ENCODE assay signal across 7 mouse cellular contexts in genomic region chr3:89278643-89279042, GRCm38 (mm10). TPM values are rescaled to one million over a fixed set of nuclear protein-coding genes. Genes with fewer than 3 reads are reported as not detected.
DNase-seq lines count a peak whose midpoint lies in the region; ATAC-seq and TF ChIP-seq lines count a peak whose summit lies in the region.

No protein-coding gene starts in this region.

- no peaks in the 10 kb centered on the region for H3K79me2 ChIP-seq in CH12.LX (replicated peaks; ENCODE audit: control insufficient read depth, extremely low read depth, insufficient read depth, poor library complexity, severe bottlenecking)

- peak overlapping the region; percentile 68; the same call in 1 of the 2 replicates for H3K4me2 ChIP-seq in CH12.LX (ENCODE audit: insufficient read depth, low read depth, poor library complexity, severe bottlenecking)
- peak overlapping the region; percentile 90 for H3K4me2 ChIP-seq in hindbrain, embryonic 13.5 days
- peak overlapping the region; percentile 81 for H3K4me2 ChIP-seq in lung, postnatal 0 days (replicated peaks; ENCODE audit: low read depth, low read length)

- no peak for TF ChIP-seq CTCF in CH12.LX (conservative IDR thresholded peaks at IDR 0.05 in 1 of 2, IDR thresholded peaks at IDR 0.05 in 1 of 2; ENCODE audit: low read depth in 2 of 2, low read length in 2 of 2)
- no peak for TF ChIP-seq CTCF in lung, postnatal 0 days (IDR thresholded peaks at IDR 0.05)

- dilution Hi-C loops in CH12.LX (cut with MboI; ENCODE audit: extremely low pct_ligation_motif_present, extremely low pct_unique_long_range_greater_than_20kb, low sequenced_read_pairs) = no loop called here

- WGBS in hindbrain, embryonic 13.5 days = 25% methylated on average over 8 of the region's 8 CpGs
- WGBS in lung, postnatal 0 days = 15% methylated on average over 8 of the region's 8 CpGs

- H3K36me3 ChIP-seq in CH12.LX (replicated peaks in 1 of 2; ENCODE audit: control insufficient read depth in 1 of 2, insufficient read depth in 1 of 2, low read length in 1 of 2) (no peaks in the 10 kb centered on the region), ES-E14 (ENCODE audit: control insufficient read depth, insufficient read depth, low read length, poor library complexity, severe bottlenecking) (peaks cover 2% of the 10 kb centered on the region; the same call in 1 of the 2 replicates)
- H3K36me3 ChIP-seq in hindbrain, embryonic 13.5 days = no peaks in the 10 kb centered on the region
- H3K36me3 ChIP-seq in lung, postnatal 0 days (ENCODE audit: insufficient read depth, low read length) = 0 out of 2 replicates have a peak, but pooled peaks cover 12% of the 10 kb centered on the region

- TF ChIP-seq EP300 in CH12.LX (IDR thresholded peaks at IDR 0.05; ENCODE audit: low read length) = no peak
- no peak for TF ChIP-seq EP300 in lung, postnatal 0 days (IDR thresholded peaks at IDR 0.05)

- no peaks in the 10 kb centered on the region for H3K9me3 ChIP-seq in CH12.LX (replicated peaks; ENCODE audit: low read length)
- H3K9me3 ChIP-seq in ES-E14 (ENCODE audit: control insufficient read depth, insufficient read depth, low read depth, low read length) = no peaks in the 10 kb centered on the region
- H3K9me3 ChIP-seq in hindbrain, embryonic 13.5 days = no peaks in the 10 kb centered on the region
- H3K9me3 ChIP-seq in lung, postnatal 0 days (ENCODE audit: low read length) = no peaks in the 10 kb centered on the region

- no peak for ATAC-seq in hindbrain, embryonic 13.5 days (ENCODE audit: low FRiP score)
- ATAC-seq in lung, postnatal 0 days = no peak
- no peak for ATAC-seq in inflammation-experienced regulatory T-cells, adult 6 months

- in situ Hi-C loops in CH12.LX (cut with MboI; ENCODE audit: low pct_ligation_motif_present, low pct_unique_long_range_greater_than_20kb, low sequenced_read_pairs) = no loop called here
- in situ Hi-C loops in ES-E14 (cut with MboI; ENCODE audit: low sequenced_read_pairs in 2 of 2, unreplicated experiment in 2 of 2) = no loop called here

- no peak for TF ChIP-seq RAD21 in CH12.LX (IDR thresholded peaks at IDR 0.05; ENCODE audit: low read depth, low read length)

- H3K9ac ChIP-seq in CH12.LX (ENCODE audit: insufficient read depth, low read depth) = no peak overlapping the region
- H3K9ac ChIP-seq in ES-E14 (ENCODE audit: insufficient read depth, low read depth, low read length, poor library complexity, severe bottlenecking) = no peak overlapping the region
- peak overlapping the region; percentile 70 for H3K9ac ChIP-seq in hindbrain, embryonic 13.5 days
- peak overlapping the region; percentile 81 for H3K9ac ChIP-seq in lung, postnatal 0 days (replicated peaks; ENCODE audit: low read depth)

- no peak for TF ChIP-seq POLR2A in CH12.LX (IDR thresholded peaks at IDR 0.05; ENCODE audit: low read depth, low read length)

- H3K27ac ChIP-seq in CH12.LX (ENCODE audit: insufficient read depth, low read depth) = no peak overlapping the region
- H3K27ac ChIP-seq in ES-E14 (ENCODE audit: insufficient read depth, low read depth, low read length, poor library complexity, severe bottlenecking) = no peak overlapping the region
- H3K27ac ChIP-seq in hindbrain, embryonic 13.5 days = peak overlapping the region; percentile 60; the same call in 1 of the 2 replicates
- peak overlapping the region; percentile 97 for H3K27ac ChIP-seq in lung, postnatal 0 days (ENCODE audit: low read length)

- peaks cover 7% of the 10 kb centered on the region for H3K27me3 ChIP-seq in CH12.LX (replicated peaks)
- H3K27me3 ChIP-seq in hindbrain, embryonic 13.5 days = peaks cover 63% of the 10 kb centered on the region
- H3K27me3 ChIP-seq in lung, postnatal 0 days (replicated peaks; ENCODE audit: insufficient read depth, low read length) = no peaks in the 10 kb centered on the region

- H3K4me1 ChIP-seq in CH12.LX (ENCODE audit: control insufficient read depth in 1 of 2, insufficient read depth in 2 of 2) = peaks cover 13 to 26% of the 10 kb centered on the region in 2 experiments
- H3K4me1 ChIP-seq in ES-E14 (ENCODE audit: control insufficient read depth in 2 of 2, insufficient read depth in 2 of 2, low read length in 2 of 2, poor library complexity in 1 of 2) = peaks cover 0 to 17% of the 10 kb centered on the region in 2 experiments; a peak in 1 of 4 replicates
- H3K4me1 ChIP-seq in hindbrain, embryonic 13.5 days (replicated peaks) = peaks cover 43% of the 10 kb centered on the region
- peaks cover 8% of the 10 kb centered on the region; the same call in 1 of the 2 replicates for H3K4me1 ChIP-seq in lung, postnatal 0 days (ENCODE audit: insufficient read depth, low read depth, low read length)

- H3K4me3 ChIP-seq in CH12.LX (replicated peaks in 1 of 3; ENCODE audit: low read depth in 2 of 3, low read length in 2 of 3, poor library complexity in 1 of 3) (no peak overlapping the region), ES-E14 (ENCODE audit: insufficient read depth in 1 of 2, low read depth in 1 of 2, low read length in 2 of 2, poor library complexity in 1 of 2, severe bottlenecking in 1 of 2) (peak overlapping the region; percentile 59 to 74; a peak in 3 of 4 replicates)
- H3K4me3 ChIP-seq in hindbrain, embryonic 13.5 days = peak overlapping the region; percentile 48
- H3K4me3 ChIP-seq in lung, postnatal 0 days (ENCODE audit: low read depth, low read length) = peak overlapping the region; percentile 76

- DNase-seq in CH12.LX (ENCODE audit: extremely low read depth) = no peak
- DNase-seq in ES-E14 (ENCODE audit: low read depth, low spot score) = no peak
- peak; percentile 33 for DNase-seq in lung, postnatal 0 days (ENCODE audit: low spot score)
- DNase-seq in right cerebral cortex, adult 18-20 months = no peak
- DNase-seq in thymus, postnatal 0 days (ENCODE audit: low spot score) = no peak

TF ChIP-seq in CH12.LX, 34 proteins besides CTCF, POLR2A, EP300 and RAD21 (continues in another document):
- TF ChIP-seq MEF2A (IDR thresholded peaks at IDR 0.05; ENCODE audit: borderline replicate concordance, low read depth, low read length) (no peak), MXI1 (IDR thresholded peaks at IDR 0.05; ENCODE audit: low read depth, low read length) (no peak), NRF1 (IDR thresholded peaks at IDR 0.05; ENCODE audit: low read depth, low read length) (no peak)

TF ChIP-seq in ES-E14, 5 proteins besides CTCF, POLR2A, EP300 and RAD21 (continues in another document):
- TF ChIP-seq ZNF384 (IDR thresholded peaks at IDR 0.05; ENCODE audit: low read depth, low read length) (no peak), CHD2 (IDR thresholded peaks at IDR 0.05; ENCODE audit: low read depth, low read length) (no peak), HCFC1 (IDR thresholded peaks at IDR 0.05; ENCODE audit: borderline replicate concordance, insufficient read depth, low read length) (no peak)

RNA-seq across cellular contexts. Expression of gene Efna1, which starts 2.3 kb away (rescaled TPM):
- total RNA-seq in CH12.LX (2012; rRNA removed) (0.59 and 0.93 TPM in 2 replicates), CH12.LX (2014; rRNA removed) (0.62 and 0.70 TPM in 2 replicates), ES-E14 (2012; rRNA removed) (2.1 and 9.5 TPM in 2 replicates)
- 0.71 and 0.80 TPM in 2 replicates for polyA plus RNA-seq in CH12.LX (2012; ENCODE audit: insufficient read length, low read depth)
- polyA plus RNA-seq in hindbrain, embryonic 13.5 days (2015; fragmentation: Nextera tagmentation; extraction: Ambion mirVana) = 12.1 and 12.4 TPM in 2 replicates
- 174 and 188 TPM in 2 replicates for polyA plus RNA-seq in lung, postnatal 0 days (2015; fragmentation: Nextera tagmentation; extraction: Ambion mirVana)
- polyA plus RNA-seq in thymus, postnatal 0 days (2015; fragmentation: Nextera tagmentation; extraction: Ambion mirVana) = 12.4 and 13.2 TPM in 2 replicates
- not detected for polyA plus RNA-seq in inflammation-experienced regulatory T-cells, adult 6 months (2017; shearing (Covaris generic))

RNA-seq across cellular contexts. Expression of gene Slc50a1, which starts 8.3 kb away (rescaled TPM):
- total RNA-seq in CH12.LX (2012; rRNA removed) (47.8 and 50.9 TPM in 2 replicates), CH12.LX (2014; rRNA removed) (40.6 and 41.8 TPM in 2 replicates), ES-E14 (2012; rRNA removed) (17.0 and 27.0 TPM in 2 replicates)
- 44.7 and 56.0 TPM in 2 replicates for polyA plus RNA-seq in CH12.LX (2012; ENCODE audit: insufficient read length, low read depth)
- polyA plus RNA-seq in hindbrain, embryonic 13.5 days (2015; fragmentation: Nextera tagmentation; extraction: Ambion mirVana) = 34.6 and 38.0 TPM in 2 replicates
- polyA plus RNA-seq in lung, postnatal 0 days (2015; fragmentation: Nextera tagmentation; extraction: Ambion mirVana) = 95.7 and 96.4 TPM in 2 replicates
- polyA plus RNA-seq in thymus, postnatal 0 days (2015; fragmentation: Nextera tagmentation; extraction: Ambion mirVana) = 84.7 and 87.2 TPM in 2 replicates
- polyA plus RNA-seq in inflammation-experienced regulatory T-cells, adult 6 months (2017; shearing (Covaris generic)) = 100 to 1,000 TPM; 152 to 315 (median 248) TPM

RNA-seq across cellular contexts. Expression of gene Dpm3, which starts 19.5 kb away (rescaled TPM):
- total RNA-seq in CH12.LX (2012; rRNA removed) (189 and 228 TPM in 2 replicates), CH12.LX (2014; rRNA removed) (45.8 and 52.7 TPM in 2 replicates), ES-E14 (2012; rRNA removed) (207 and 297 TPM in 2 replicates)
- 70.4 and 74.8 TPM in 2 replicates for polyA plus RNA-seq in CH12.LX (2012; ENCODE audit: insufficient read length, low read depth)
- 74.4 and 76.2 TPM in 2 replicates for polyA plus RNA-seq in hindbrain, embryonic 13.5 days (2015; fragmentation: Nextera tagmentation; extraction: Ambion mirVana)
- polyA plus RNA-seq in lung, postnatal 0 days (2015; fragmentation: Nextera tagmentation; extraction: Ambion mirVana) = 125 and 136 TPM in 2 replicates
- polyA plus RNA-seq in thymus, postnatal 0 days (2015; fragmentation: Nextera tagmentation; extraction: Ambion mirVana) = 163 and 167 TPM in 2 replicates
- 100 to 1,000 TPM; 115 to 155 (median 137) TPM for polyA plus RNA-seq in inflammation-experienced regulatory T-cells, adult 6 months (2017; shearing (Covaris generic))

RNA-seq across cellular contexts. Expression of gene Trim46, which starts 32.5 kb away (rescaled TPM):
- 1.9 and 2.0 TPM in 2 replicates for total RNA-seq in CH12.LX (2012; rRNA removed)
- total RNA-seq in CH12.LX (2014; rRNA removed) = 0.36 TPM in 2 replicates
- polyA plus RNA-seq in CH12.LX (2012; ENCODE audit: insufficient read length, low read depth) = 1.4 and 1.9 TPM in 2 replicates
- 3.1 and 5.3 TPM in 2 replicates for total RNA-seq in ES-E14 (2012; rRNA removed)
- 64.3 and 68.1 TPM in 2 replicates for polyA plus RNA-seq in hindbrain, embryonic 13.5 days (2015; fragmentation: Nextera tagmentation; extraction: Ambion mirVana)
- polyA plus RNA-seq in lung, postnatal 0 days (2015; fragmentation: Nextera tagmentation; extraction: Ambion mirVana) = 1.8 and 2.1 TPM in 2 replicates
- polyA plus RNA-seq in thymus, postnatal 0 days (2015; fragmentation: Nextera tagmentation; extraction: Ambion mirVana) = 0.98 and 1.6 TPM in 2 replicates
- 1 to 10 TPM; 2.6 to 5.5 (median 3.4) TPM for polyA plus RNA-seq in inflammation-experienced regulatory T-cells, adult 6 months (2017; shearing (Covaris generic))

RNA-seq across cellular contexts. Expression of gene Krtcap2, which starts 32.9 kb away (rescaled TPM):
- 141 and 143 TPM in 2 replicates for total RNA-seq in CH12.LX (2012; rRNA removed)
- total RNA-seq in CH12.LX (2014; rRNA removed) = 127 and 180 TPM in 2 replicates
- polyA plus RNA-seq in CH12.LX (2012; ENCODE audit: insufficient read length, low read depth) = 198 and 230 TPM in 2 replicates
- 113 and 134 TPM in 2 replicates for total RNA-seq in ES-E14 (2012; rRNA removed)
- polyA plus RNA-seq in hindbrain, embryonic 13.5 days (2015; fragmentation: Nextera tagmentation; extraction: Ambion mirVana) = 205 and 209 TPM in 2 replicates
- polyA plus RNA-seq in lung, postnatal 0 days (2015; fragmentation: Nextera tagmentation; extraction: Ambion mirVana) = 282 and 309 TPM in 2 replicates
- 304 and 318 TPM in 2 replicates for polyA plus RNA-seq in thymus, postnatal 0 days (2015; fragmentation: Nextera tagmentation; extraction: Ambion mirVana)
- polyA plus RNA-seq in inflammation-experienced regulatory T-cells, adult 6 months (2017; shearing (Covaris generic)) = 100 to 1,000 TPM; 271 to 458 (median 303) TPM

Comparison
In these comparisons a context has a peak if more than half of its experiments do, and no peak if none do; other contexts are left out.
1. H3K27ac ChIP-seq: peak in hindbrain, embryonic 13.5 days (single experiment) and lung, postnatal 0 days (single experiment); none in CH12.LX (single experiment) and ES-E14 (single experiment).
2. H3K4me3 ChIP-seq: peak in ES-E14 (2 of 2), hindbrain, embryonic 13.5 days (single experiment) and lung, postnatal 0 days (single experiment); none in CH12.LX (0 of 3).
3. H3K9ac ChIP-seq: peak in hindbrain, embryonic 13.5 days (single experiment) and lung, postnatal 0 days (single experiment); none in CH12.LX (single experiment) and ES-E14 (single experiment).
4. RNA of gene Efna1, which starts 2.3 kb away (polyA plus RNA-seq): 174 to 188 TPM in lung, postnatal 0 days; 12.1 to 12.4 TPM in hindbrain, embryonic 13.5 days, 12.4 to 13.2 TPM in thymus, postnatal 0 days, 0.71 to 0.80 TPM in CH12.LX and not detected in inflammation-experienced regulatory T-cells, adult 6 months; every median in the first group is over 10 times any median in the second.
5. Peak in every context shown above with its lines, with median percentiles within 50 percentile points of each other: H3K4me2 ChIP-seq.